8 mouse cellular contexts compared by ENCODE assay signal in the genomic region with DNA sequence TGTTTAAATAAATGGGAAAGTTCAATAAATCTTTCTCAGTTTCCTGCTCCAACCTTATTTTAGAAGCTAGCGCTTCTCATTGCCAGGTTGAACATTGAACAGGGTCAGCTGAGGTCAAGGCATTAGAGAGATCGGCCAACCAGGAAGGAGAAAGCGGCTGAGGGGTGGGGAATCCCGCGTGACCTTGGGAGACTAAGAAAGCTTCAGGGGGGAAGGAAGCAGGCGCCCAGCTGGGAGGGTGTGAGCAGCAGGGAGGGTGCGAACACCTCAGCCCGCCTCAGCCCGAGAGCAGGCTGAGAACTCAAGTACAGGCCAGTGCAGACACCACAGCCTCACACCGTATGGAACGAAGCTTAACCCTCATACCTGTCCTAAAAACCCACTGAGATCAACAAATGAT. TPM values are rescaled to one million over a fixed set of nuclear protein-coding genes. Genes with fewer than 3 reads are reported as not detected.
DNase-seq lines count a peak whose midpoint lies in the region; ATAC-seq and TF ChIP-seq lines count a peak whose summit lies in the region.

No protein-coding gene starts in this region.

- no peak overlapping the region for H3K4me3 ChIP-seq in intestine, postnatal 0 days (ENCODE audit: low read depth, low read length)

- no peaks in the 10 kb centered on the region for H3K9me3 ChIP-seq in intestine, postnatal 0 days (ENCODE audit: control insufficient read depth)

- no peak for TF ChIP-seq CTCF in intestine, postnatal 0 days (IDR thresholded peaks at IDR 0.05; ENCODE audit: low read depth)

- H3K4me2 ChIP-seq in intestine, postnatal 0 days (replicated peaks; ENCODE audit: low read depth) = no peak overlapping the region

- H3K36me3 ChIP-seq in intestine, postnatal 0 days (ENCODE audit: control insufficient read depth, insufficient read depth) = peaks cover 4% of the 10 kb centered on the region; the same call in 1 of the 2 replicates

- peaks cover 3% of the 10 kb centered on the region; the same call in 1 of the 2 replicates for H3K4me1 ChIP-seq in intestine, postnatal 0 days (replicated peaks; ENCODE audit: control insufficient read depth, insufficient read depth, low read length)

- 8% methylated on average over 11 of the region's 11 CpGs for WGBS in intestine, postnatal 0 days

- peak; percentile 51; the same call in 1 of the 2 replicates for ATAC-seq in intestine, postnatal 0 days

- H3K27ac ChIP-seq in intestine, postnatal 0 days (ENCODE audit: low read depth, low read length) = peak overlapping the region; percentile 46; the same call in 1 of the 2 replicates

- H3K27me3 ChIP-seq in intestine, postnatal 0 days (replicated peaks; ENCODE audit: control insufficient read depth, insufficient read depth, low read length) = no peaks in the 10 kb centered on the region

- peak; percentile 90 for DNase-seq in 416B (ENCODE audit: low read depth)
- peak; percentile 72 to 78 for DNase-seq in adrenal gland, postnatal 36 days
- DNase-seq in lung, postnatal 14 days = peak; percentile 32
- no peak for DNase-seq in frontal cortex, postnatal 36 days (ENCODE audit: low spot score in 2 of 2)
- DNase-seq in frontal cortex, postnatal 25 days (ENCODE audit: low spot score in 2 of 2) = no peak
- no peak for DNase-seq in neural tube, embryonic 10.5 days (ENCODE audit: extremely low spot score, low spot score)
- DNase-seq in cerebellum, postnatal 10 days = no peak

- H3K9ac ChIP-seq in intestine, postnatal 0 days (ENCODE audit: low read depth, low read length) = 0 out of 2 replicates have a peak overlapping the region, but pooled peaks have one; percentile 17

RNA-seq across cellular contexts. Expression of gene Usp12, which starts 22.8 kb away (rescaled TPM):
- 10 to 100 TPM; 30.2 to 36.3 TPM for total RNA-seq in adrenal gland, postnatal 36 days (2021)
- polyA plus RNA-seq in intestine, postnatal 0 days (2015; fragmentation: Nextera tagmentation; extraction: Ambion mirVana) = 21.7 and 24.0 TPM in 2 replicates

Comparison
In these comparisons a context has a peak if more than half of its experiments do, and no peak if none do; other contexts are left out.
1. DNase-seq: peak in 416B (single experiment), adrenal gland, postnatal 36 days (2 of 2) and lung, postnatal 14 days (single experiment); none in frontal cortex, postnatal 36 days (0 of 2), frontal cortex, postnatal 25 days (0 of 2), neural tube, embryonic 10.5 days (single experiment) and cerebellum, postnatal 10 days (0 of 2).